Mouse (Mus musculus): ENCODE data around the gene Npas2.

The Npas2 gene

GRCm38 (mm10) chr1:39287076-39287475 lies 93.5 kb downstream of the Npas2 start:
- DNase-seq: no peak

- DNase-seq: no peak
These were observed 94.3 kb downstream of the Npas2 start for GRCm38 (mm10) chr1:39287831-39288230.

- no peak for DNase-seq
These were observed 94.9 kb downstream of the Npas2 start for GRCm38 (mm10) chr1:39288425-39288824.

GRCm38 (mm10) chr1:39292001-39292400 lies 98.5 kb downstream of the Npas2 start:
- DNase-seq: no peak

GRCm38 (mm10) chr1:39298294-39298693 lies 104.8 kb downstream of the Npas2 start:
- DNase-seq: no peak

- DNase-seq: no peak
These were observed 106.7 kb downstream of the Npas2 start for GRCm38 (mm10) chr1:39300243-39300642.

GRCm38 (mm10) chr1:39300676-39301075 lies 107.1 kb downstream of the Npas2 start:
- no peak for DNase-seq

GRCm38 (mm10) chr1:39302246-39302645 lies 108.7 kb downstream of the Npas2 start:
- no peak for DNase-seq

- DNase-seq: no peak
These were observed 109.6 kb downstream of the Npas2 start for GRCm38 (mm10) chr1:39303054-39303649.

- no peak for DNase-seq
These were observed 113.8 kb downstream of the Npas2 start for GRCm38 (mm10) chr1:39307291-39307690.

GRCm38 (mm10) chr1:39307971-39308370 lies 114.4 kb downstream of the Npas2 start:
- no peak for DNase-seq

GRCm38 (mm10) chr1:39309548-39309947 lies 116.0 kb downstream of the Npas2 start:
- no peak for DNase-seq

GRCm38 (mm10) chr1:39312345-39312967 lies 118.9 kb downstream of the Npas2 start:
- no peak for DNase-seq

- no peak for DNase-seq
These were observed 120.1 kb downstream of the Npas2 start for GRCm38 (mm10) chr1:39313352-39314245.

- DNase-seq: no peak
These were observed 124.4 kb downstream of the Npas2 start for GRCm38 (mm10) chr1:39317935-39318334.

GRCm38 (mm10) chr1:39318870-39319269 lies 125.3 kb downstream of the Npas2 start:
- no peak for DNase-seq

- DNase-seq: no peak
These were observed 128.4 kb downstream of the Npas2 start for GRCm38 (mm10) chr1:39321954-39322353.

- no peak for DNase-seq
These were observed 131.7 kb downstream of the Npas2 start for GRCm38 (mm10) chr1:39325228-39325627.

GRCm38 (mm10) chr1:39327546-39327945 lies 134.0 kb downstream of the Npas2 start:
- DNase-seq: no peak

GRCm38 (mm10) chr1:39330857-39331594 lies 137.5 kb downstream of the Npas2 start:
- no peak for DNase-seq

GRCm38 (mm10) chr1:39332456-39332855 lies 138.9 kb downstream of the Npas2 start:
- DNase-seq: no peak

GRCm38 (mm10) chr1:39335561-39336196 lies 142.1 kb downstream of the Npas2 start:
- no peak for DNase-seq

- no peak for DNase-seq
These were observed 143.3 kb downstream of the Npas2 start for GRCm38 (mm10) chr1:39336788-39337187.
